Mouse (Mus musculus): ENCODE measurements around the gene Tnfrsf22.
A peak's percentile ranks its signal among the peaks of the same experiment; 100 is the strongest.

The Tnfrsf22 gene

GRCm38 (mm10) chr7:143636674-143637073 is 12.8 kb downstream of the Tnfrsf22 start:
- no peak for DNase-seq (ENCODE audit: extremely low read depth, low read depth)

GRCm38 (mm10) chr7:143631503-143631902 is 18.0 kb downstream of the Tnfrsf22 start:
- DNase-seq (ENCODE audit: extremely low read depth, low read depth) = no peak

- no peak for DNase-seq (ENCODE audit: extremely low read depth, low read depth)
These were observed 20.0 kb downstream of the Tnfrsf22 start for GRCm38 (mm10) chr7:143629501-143629900.

- no peak for DNase-seq (ENCODE audit: extremely low read depth, low read depth)
These were observed 20.9 kb downstream of the Tnfrsf22 start, which contains the start of gene Tnfrsf26 for GRCm38 (mm10) chr7:143628540-143628939. TSS of gene Tnfrsf26 (minus strand) at chr7:143628722.

GRCm38 (mm10) chr7:143627555-143628286 is 21.7 kb downstream of the Tnfrsf22 start:
- DNase-seq (ENCODE audit: extremely low read depth, low read depth) = peak; percentile 14

GRCm38 (mm10) chr7:143626178-143626577 is 23.3 kb downstream of the Tnfrsf22 start:
- no peak for DNase-seq (ENCODE audit: extremely low read depth, low read depth)

GRCm38 (mm10) chr7:143625151-143625550 is 24.3 kb downstream of the Tnfrsf22 start:
- DNase-seq (ENCODE audit: extremely low read depth, low read depth) = no peak

GRCm38 (mm10) chr7:143624561-143624960 is 24.9 kb downstream of the Tnfrsf22 start:
- DNase-seq (ENCODE audit: extremely low read depth, low read depth) = no peak

GRCm38 (mm10) chr7:143620951-143621350 is 28.5 kb downstream of the Tnfrsf22 start:
- DNase-seq (ENCODE audit: extremely low read depth, low read depth) = no peak

- no peak for DNase-seq (ENCODE audit: extremely low read depth, low read depth)
These were observed 34.9 kb downstream of the Tnfrsf22 start for GRCm38 (mm10) chr7:143614404-143615135.

- DNase-seq (ENCODE audit: extremely low read depth, low read depth) = peak; percentile 26
These were observed 37.2 kb downstream of the Tnfrsf22 start for GRCm38 (mm10) chr7:143612215-143612614.

- DNase-seq (ENCODE audit: extremely low read depth, low read depth) = peak; percentile 29
These were observed 44.1 kb downstream of the Tnfrsf22 start for GRCm38 (mm10) chr7:143605321-143605720.

GRCm38 (mm10) chr7:143604889-143605288 is 44.6 kb downstream of the Tnfrsf22 start:
- DNase-seq (ENCODE audit: extremely low read depth, low read depth) = no peak

GRCm38 (mm10) chr7:143601705-143602104 is 47.8 kb downstream of the Tnfrsf22 start:
- DNase-seq (ENCODE audit: extremely low read depth, low read depth) = no peak

- no peak for DNase-seq (ENCODE audit: extremely low read depth, low read depth)
These were observed 49.2 kb downstream of the Tnfrsf22 start for GRCm38 (mm10) chr7:143600231-143600740.

- DNase-seq (ENCODE audit: extremely low read depth, low read depth) = peak; percentile 98
These were observed 49.8 kb downstream of the Tnfrsf22 start, which contains the start of gene Cars for GRCm38 (mm10) chr7:143599428-143600230. TSS of gene Cars (minus strand) at chr7:143600090.

GRCm38 (mm10) chr7:143594865-143595264 is 54.6 kb downstream of the Tnfrsf22 start:
- no peak for DNase-seq (ENCODE audit: extremely low read depth, low read depth)

- no peak for DNase-seq (ENCODE audit: extremely low read depth, low read depth)
These were observed 57.2 kb downstream of the Tnfrsf22 start for GRCm38 (mm10) chr7:143592255-143592654.

GRCm38 (mm10) chr7:143588006-143588405 is 61.5 kb downstream of the Tnfrsf22 start:
- DNase-seq (ENCODE audit: extremely low read depth, low read depth) = no peak

- DNase-seq (ENCODE audit: extremely low read depth, low read depth) = no peak
These were observed 61.9 kb downstream of the Tnfrsf22 start for GRCm38 (mm10) chr7:143587586-143587985.
